Mouse (Mus musculus) erythroblast, adult 5-6 weeks (primary cell): ENCODE measurements around the gene Brwd1. TPM values are rescaled to one million over a fixed set of nuclear protein-coding genes. Genes with fewer than 3 reads are reported as not detected.
A peak's percentile ranks its signal among the peaks of the same experiment; 100 is the strongest.
"Not testable (repeated sequence)": the region's sequence is repeated elsewhere in the genome, so short reads cannot be mapped to it uniquely, and the experiment has no call there.

Source experiments
- ATAC-seq: replicated peaks from 2 replicates; pipeline ENCODE4 v1.8.0; 2016; ENCODE audit warnings: moderate number of reproducible peaks, mild to moderate bottlenecking, moderate TSS enrichment, inconsistent platforms; ENCODE audit not compliant: poor library complexity, low FRiP score, severe bottlenecking
- total RNA-seq, 2 experiments: library from RNA; stranded (forward) in 1 of 2; stranded (reverse) in 1 of 2; fragments of 150-400 nt in 1 of 2; fragments of 200-764, 138-1000 nt in 1 of 2; gene quantifications; 2 replicates each; pipeline versions ENCODE4 v1.2.3 to v1.2.4; 2015 to 2017; ENCODE audit warnings: low replicate concordance in 2 of 2

Gene Brwd1
- total RNA-seq, 2 experiments from 2014 or later, result 10.6 to 11.8 TPM

GRCm38 (mm10) chr16:95991122-95991900, 91.0 kb downstream of the Brwd1 start:
- ATAC-seq, result no peak

GRCm38 (mm10) chr16:95990462-95991121, 91.7 kb downstream of the Brwd1 start, which contains the start of gene Psmg1:
Gene Psmg1, minus strand, starts transcription at chr16:95990960.
- peak; percentile 94 for ATAC-seq

GRCm38 (mm10) chr16:95984911-95985310, 97.4 kb downstream of the Brwd1 start:
- ATAC-seq, result no peak

GRCm38 (mm10) chr16:95983601-95984000, 98.7 kb downstream of the Brwd1 start:
- peak; percentile 53; the same call in 1 of the 2 replicates for ATAC-seq

- ATAC-seq, result no peak
These were observed 111.5 kb downstream of the Brwd1 start for GRCm38 (mm10) chr16:95970841-95971240.

- ATAC-seq, result no peak
These were observed 114.9 kb downstream of the Brwd1 start for GRCm38 (mm10) chr16:95967455-95967854.

- peak; percentile 60; the same call in 1 of the 2 replicates for ATAC-seq
These were observed 117.8 kb downstream of the Brwd1 start for GRCm38 (mm10) chr16:95964427-95965023.

- ATAC-seq, result not testable (repeated sequence)
These were observed 120.8 kb downstream of the Brwd1 start for GRCm38 (mm10) chr16:95961484-95961883.

- not testable (repeated sequence) for ATAC-seq
These were observed 121.6 kb downstream of the Brwd1 start for GRCm38 (mm10) chr16:95960689-95961088.

- ATAC-seq, result no peak
These were observed 124.2 kb downstream of the Brwd1 start for GRCm38 (mm10) chr16:95958080-95958479.

- no peak for ATAC-seq
These were observed 125.7 kb downstream of the Brwd1 start for GRCm38 (mm10) chr16:95956618-95957017.

- ATAC-seq, result no peak
These were observed 126.5 kb downstream of the Brwd1 start for GRCm38 (mm10) chr16:95955716-95956346.

GRCm38 (mm10) chr16:95954341-95954740, 128.0 kb downstream of the Brwd1 start:
- ATAC-seq, result no peak

GRCm38 (mm10) chr16:95953159-95953650, 129.1 kb downstream of the Brwd1 start:
- ATAC-seq, result no peak

GRCm38 (mm10) chr16:95951471-95951870, 130.9 kb downstream of the Brwd1 start:
- no peak for ATAC-seq

GRCm38 (mm10) chr16:95945389-95946311, 136.7 kb downstream of the Brwd1 start:
- ATAC-seq, result peak; percentile 39; the same call in 1 of the 2 replicates

- no peak for ATAC-seq
These were observed 139.1 kb downstream of the Brwd1 start for GRCm38 (mm10) chr16:95943186-95943585.
